Mouse (Mus musculus) mouse embryonic stem cell (cell line): ENCODE results near the gene Ldlrad2.

Experiments
- in situ Hi-C, 2 experiments: fragments of 300-500 bp; cut with MboI; formaldehyde crosslinking; loops; 1 replicate in 1 of 2; 3 replicates in 1 of 2; pipeline ENCODE4 v1.14.3; 2019 to 2020; ENCODE audit warnings: low sequenced_read_pairs in 2 of 2, low pct_unique_long_range_greater_than_20kb in 1 of 2, mixed read lengths in 1 of 2; ENCODE audit not compliant: unreplicated experiment in 1 of 2

Gene Ldlrad2

GRCm38 (mm10) chr4:137577486-137577885, 3.1 kb upstream of the Ldlrad2 start:
- in situ Hi-C loops = loop anchor here in 1 of 2 experiments (5.0 kb wide), 1 partner anchor 135 kb away; no protein-coding TSS in a partner anchor

DNA sequence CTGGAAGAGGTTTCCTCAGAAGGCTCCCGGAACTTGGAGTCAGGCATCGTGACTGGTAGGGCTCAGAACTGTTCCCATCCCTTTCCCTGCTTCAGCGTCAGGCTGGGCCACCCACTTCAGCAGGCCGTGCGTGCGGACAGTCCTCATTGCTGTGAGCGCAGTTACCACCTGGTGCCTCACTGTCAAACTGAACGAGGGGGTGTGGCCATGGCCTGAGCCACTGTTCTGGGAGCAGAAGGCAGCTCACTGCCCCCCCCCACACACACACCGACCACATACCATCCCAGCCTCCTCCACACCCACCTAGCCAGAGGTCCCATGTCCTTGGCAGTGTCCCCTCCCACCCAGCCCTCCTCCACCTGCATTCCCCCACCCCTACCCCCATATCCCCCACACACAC, 4.5 kb downstream of the Ldlrad2 start:
- in situ Hi-C loops = no loop called here

DNA sequence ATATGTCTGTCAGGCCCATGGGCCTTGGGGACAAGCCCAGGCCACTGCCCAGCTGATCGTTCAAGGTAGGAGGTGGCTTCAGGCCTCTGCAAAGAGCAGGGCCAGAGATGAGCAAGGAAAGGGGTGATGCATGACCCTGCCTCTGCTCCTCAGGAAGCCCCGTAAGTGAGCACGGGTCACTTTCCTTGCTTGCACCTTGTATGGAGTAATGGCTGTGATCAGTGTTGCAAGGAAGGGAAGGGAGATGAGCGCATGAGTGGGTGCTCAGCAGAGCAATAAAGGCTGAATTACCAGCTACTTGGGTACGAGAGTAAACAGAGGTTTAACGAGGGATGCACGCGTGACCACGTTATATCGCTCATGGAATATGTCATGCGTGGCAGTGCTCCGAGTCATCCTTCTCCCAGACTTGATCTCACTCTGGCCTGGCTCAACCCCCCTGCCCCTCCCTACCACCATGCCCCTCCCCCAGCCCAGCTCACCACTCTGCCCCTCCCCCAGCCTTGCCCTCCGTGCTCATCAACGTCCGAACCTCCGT, 17.6 kb downstream of the Ldlrad2 start:
- in situ Hi-C loops = no loop called here

DNA sequence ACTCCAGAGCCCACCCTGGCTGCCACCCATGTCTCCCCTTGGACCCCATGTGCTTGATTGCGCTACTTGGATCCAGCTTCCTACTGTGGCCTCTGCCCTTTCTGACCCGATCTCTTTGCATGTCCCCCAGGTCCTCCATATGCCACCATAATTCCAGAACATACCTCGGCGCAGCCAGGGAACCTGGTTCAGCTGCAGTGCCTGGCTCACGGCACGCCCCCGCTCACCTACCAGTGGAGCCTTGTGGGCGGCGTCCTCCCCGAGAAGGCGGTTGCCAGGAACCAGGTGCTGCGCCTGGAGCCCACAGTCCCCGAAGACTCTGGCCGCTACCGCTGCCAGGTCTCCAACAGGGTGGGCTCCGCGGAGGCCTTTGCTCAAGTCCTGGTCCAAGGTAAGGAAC, 20.9 kb downstream of the Ldlrad2 start:
- in situ Hi-C loops = no loop called here

DNA sequence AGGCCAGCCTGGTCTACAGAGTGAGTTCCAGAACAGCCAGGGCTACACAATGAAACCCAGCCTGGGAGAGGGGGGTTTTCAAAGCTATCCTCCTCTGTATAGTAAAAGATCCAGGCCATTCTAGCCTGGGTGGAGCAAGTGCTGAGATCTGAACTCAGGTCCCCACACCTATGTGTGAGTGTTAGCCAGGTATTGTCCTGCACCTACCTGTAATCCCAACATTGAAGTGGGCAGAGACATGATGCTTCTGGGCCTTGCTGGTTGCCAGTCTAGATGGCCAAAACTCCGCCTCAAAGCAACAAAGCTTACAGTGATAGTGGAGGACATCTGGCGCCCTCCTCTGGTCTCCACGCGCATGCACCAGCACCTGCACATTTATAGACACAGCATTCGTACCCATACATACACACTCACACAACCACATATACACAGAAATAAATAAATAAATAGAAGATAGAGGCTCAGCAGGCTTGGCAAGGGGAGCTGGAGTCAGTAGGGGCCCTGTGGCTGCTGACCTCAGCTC, 28.3 kb downstream of the Ldlrad2 start:
- in situ Hi-C loops = no loop called here

GRCm38 (mm10) chr4:137545568-137545967, 28.8 kb downstream of the Ldlrad2 start:
- in situ Hi-C loops = no loop called here

DNA sequence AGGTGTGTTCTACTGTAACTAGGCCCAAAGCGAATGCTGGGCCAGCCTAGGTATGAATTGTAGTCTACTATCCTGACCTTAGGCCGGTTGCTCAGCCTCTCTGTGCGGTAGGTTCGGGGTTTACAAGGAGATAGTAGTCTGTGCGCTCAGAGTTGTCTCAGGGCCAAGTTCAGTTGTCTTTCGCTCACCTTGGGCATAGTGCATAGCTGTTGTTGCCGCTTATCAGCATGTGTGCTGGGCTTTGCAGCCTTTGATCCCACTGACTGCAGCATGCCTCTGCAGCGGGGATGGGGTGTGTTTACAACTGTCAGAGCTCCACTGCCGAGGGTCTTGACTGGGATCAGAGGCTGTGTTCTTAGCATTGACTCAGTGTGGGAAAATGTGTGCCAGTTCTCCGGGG, 31.4 kb downstream of the Ldlrad2 start:
- in situ Hi-C loops = no loop called here

DNA sequence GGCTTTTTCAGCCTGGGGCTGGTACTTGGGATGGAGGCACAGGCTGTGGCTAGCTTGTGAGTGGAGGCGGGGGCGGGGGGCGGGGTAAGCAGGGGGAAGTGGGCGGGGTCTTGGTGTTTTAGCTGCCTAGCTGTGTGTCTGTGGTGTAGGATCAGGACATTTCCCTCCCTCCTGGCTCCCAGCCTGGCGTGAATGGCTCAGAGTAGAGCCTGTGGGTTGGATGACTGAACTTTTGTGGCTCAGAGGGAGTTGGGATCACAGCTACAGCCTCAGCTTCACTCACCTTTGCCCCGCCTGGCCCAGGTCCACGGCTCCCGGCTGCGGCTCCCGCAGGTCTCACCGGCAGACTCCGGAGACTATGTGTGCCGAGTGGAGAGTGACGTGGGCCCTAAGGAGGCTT, 34.0 kb downstream of the Ldlrad2 start:
- in situ Hi-C loops = no loop called here

DNA sequence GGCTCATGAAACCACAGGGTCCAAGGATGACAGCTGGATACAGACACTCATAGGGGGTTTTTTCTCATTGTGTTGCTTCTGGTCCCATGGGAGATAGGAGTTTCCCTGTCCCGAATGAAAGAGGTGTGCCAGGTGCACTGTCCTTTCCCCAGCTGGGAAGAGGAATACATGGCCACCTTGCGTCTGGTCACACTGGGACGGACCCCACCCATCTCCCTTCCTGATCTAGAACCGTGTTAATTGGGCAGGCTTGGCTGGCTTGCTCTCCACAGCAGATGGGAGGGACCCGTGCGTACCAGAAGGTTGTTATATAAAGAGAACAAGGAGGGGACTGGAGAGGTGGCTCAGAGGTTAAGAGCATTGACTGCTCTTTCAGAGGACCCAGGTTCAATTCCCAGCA, 46.5 kb downstream of the Ldlrad2 start:
- in situ Hi-C loops = no loop called here

DNA sequence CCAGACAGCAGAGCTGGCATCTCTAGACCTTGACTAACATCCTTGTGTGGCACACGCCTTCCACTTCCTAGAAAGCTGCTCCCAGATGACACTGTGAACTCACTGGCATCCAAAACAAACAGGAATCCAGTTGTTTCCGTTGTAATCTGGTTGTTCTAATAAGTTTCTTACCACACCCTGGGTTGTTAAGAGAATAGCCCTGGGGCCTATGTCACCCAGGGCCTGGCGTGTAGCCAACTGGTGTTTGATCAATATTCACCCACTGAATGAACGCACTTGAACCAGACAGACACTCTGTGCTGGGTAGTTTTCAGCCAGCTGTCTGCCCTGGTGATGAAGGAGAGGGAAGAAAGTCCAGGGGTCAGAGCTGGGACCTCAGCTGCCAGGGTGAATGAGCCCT, 47.0 kb downstream of the Ldlrad2 start:
- in situ Hi-C loops = no loop called here

DNA sequence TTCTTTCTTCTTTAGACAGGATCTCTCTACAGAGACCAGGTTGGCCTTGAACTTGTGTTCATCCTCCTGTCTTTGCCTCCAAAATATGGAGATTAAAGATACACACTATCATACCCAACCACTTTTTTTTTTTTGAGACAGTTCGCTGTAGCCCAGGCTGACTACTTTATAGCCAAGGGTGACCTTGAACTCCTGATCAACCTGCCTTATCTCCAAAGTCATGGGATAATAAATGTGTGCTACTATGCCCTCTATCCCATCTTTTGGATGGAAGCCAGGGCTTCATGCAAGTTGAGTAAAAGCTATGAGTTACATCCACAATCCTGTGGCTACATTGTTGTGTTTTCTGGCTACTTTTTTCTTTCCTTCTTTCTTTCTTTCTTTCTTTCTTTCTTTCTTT, 48.9 kb downstream of the Ldlrad2 start:
- in situ Hi-C loops = no loop called here
